Mouse (Mus musculus) kidney, embryonic 16.5 days (tissue): Measurements from ENCODE around the gene Rasgrf1. TPM values are rescaled to one million over a fixed set of nuclear protein-coding genes. Genes with fewer than 3 reads are reported as not detected.

ENCODE experiments used
- ATAC-seq: fragments of 200-750 bp; cut with Nextera tagmentation; 2 replicates; pipeline ENCODE4 v1.8.0; 2017; ENCODE audit warnings: moderate TSS enrichment; ENCODE audit not compliant: low FRiP score, low TSS enrichment
- H3K27ac ChIP-seq: fragments of 300-500 bp; sonication (generic); 2 replicates; pipeline ENCODE4 v1.5.1; 2014; ENCODE audit warnings: low read length
- H3K27me3 ChIP-seq: fragments of 300-500 bp; sonication (generic); 2 replicates; pipeline ENCODE4 v1.6.1; 2014; ENCODE audit warnings: low read length, control low read depth, mixed read lengths; ENCODE audit not compliant: insufficient read depth
- H3K36me3 ChIP-seq: fragments of 300-500 bp; sonication (generic); 2 replicates; pipeline ENCODE4 v1.6.1; 2014; ENCODE audit warnings: low read length, control low read depth, mixed read lengths; ENCODE audit not compliant: insufficient read depth
- H3K4me1 ChIP-seq: fragments of 300-500 bp; sonication (generic); 2 replicates; pipeline ENCODE4 v1.6.1; 2014; ENCODE audit warnings: low read length, control low read depth, mixed read lengths; ENCODE audit not compliant: insufficient read depth
- H3K4me2 ChIP-seq: fragments of 300-500 bp; sonication (generic); replicated peaks from 2 replicates; pipeline ENCODE4 v1.6.1; 2014; ENCODE audit warnings: low read depth, low read length
- H3K4me3 ChIP-seq: fragments of 300-500 bp; sonication (generic); 2 replicates; pipeline ENCODE4 v1.5.1; 2014; ENCODE audit warnings: mild to moderate bottlenecking, low read length
- H3K9ac ChIP-seq: fragments of 300-500 bp; sonication (generic); replicated peaks from 2 replicates; pipeline ENCODE4 v1.6.1; 2014; ENCODE audit warnings: low read length
- H3K9me3 ChIP-seq: fragments of 300-500 bp; sonication (generic); 2 replicates; pipeline ENCODE4 v1.6.1; 2016; ENCODE audit warnings: low read length, control low read depth
- WGBS: fragments of 180-500 bp; shearing (Covaris S2); extraction: QIAGEN DNeasy Blood & Tissue Kit; methylation state at CpG from one replicate; pipeline ENCODE4 v1.1.7; 2014; 5-methylcytosine and 5-hydroxymethylcytosine counted together
- polyA plus RNA-seq: library from polyadenylated mRNA; unstranded; fragments of >200 nt; fragmentation: Nextera tagmentation; extraction: Ambion mirVana; gene quantifications from 2 replicates; pipeline ENCODE4 v1.2.1, GENCODE M21; 2015

Rasgrf1 gene
- polyA plus RNA-seq, 1 experiment from 2014 or later: 0.20 TPM

DNA sequence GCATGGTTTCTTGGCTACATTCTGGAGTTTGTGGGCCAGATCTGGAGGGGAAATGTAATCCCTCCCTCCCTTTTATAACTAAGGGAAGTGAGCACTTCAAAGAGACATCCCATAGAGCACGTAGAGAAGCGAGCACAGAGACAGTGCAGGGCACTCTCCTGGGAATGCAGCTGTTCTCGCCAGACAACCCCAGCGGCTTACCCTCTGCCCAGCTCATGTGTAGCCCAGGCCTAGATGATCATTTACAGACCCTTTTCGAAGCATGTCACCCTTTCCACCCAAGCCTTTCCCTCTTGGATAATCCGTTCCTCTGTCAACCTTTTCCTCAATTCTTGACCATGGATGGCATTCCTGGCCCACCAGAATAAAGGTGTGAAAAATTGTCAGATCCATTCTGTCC, 106.5 kb downstream of the Rasgrf1 start:
- Histone ChIP-seq H3K27me3 (no peaks in the 10 kb centered on the region), H3K9me3 (no peaks in the 10 kb centered on the region), H3K27ac (no peak overlapping the region), H3K36me3 (no peaks in the 10 kb centered on the region), H3K9ac (no peak overlapping the region), H3K4me3 (no peak overlapping the region), H3K4me1 (no peaks in the 10 kb centered on the region), H3K4me2 (no peak overlapping the region)
- WGBS: 77% methylated on average over 6 of the region's 6 CpGs
- peak; percentile 64; the same call in 1 of the 2 replicates for ATAC-seq

GRCm38 (mm10) chr9:90020866-90021265, 111.2 kb downstream of the Rasgrf1 start:
- H3K9me3 ChIP-seq: no peaks in the 10 kb centered on the region
- no peak overlapping the region for H3K4me3 ChIP-seq
- H3K4me1 ChIP-seq: no peaks in the 10 kb centered on the region
- H3K36me3 ChIP-seq: no peaks in the 10 kb centered on the region
- WGBS: 81% methylated on average over 6 of the region's 6 CpGs
- H3K27me3 ChIP-seq: no peaks in the 10 kb centered on the region
- no peak overlapping the region for H3K4me2 ChIP-seq
- ATAC-seq: no peak
- H3K9ac ChIP-seq: no peak overlapping the region
- no peak overlapping the region for H3K27ac ChIP-seq

DNA sequence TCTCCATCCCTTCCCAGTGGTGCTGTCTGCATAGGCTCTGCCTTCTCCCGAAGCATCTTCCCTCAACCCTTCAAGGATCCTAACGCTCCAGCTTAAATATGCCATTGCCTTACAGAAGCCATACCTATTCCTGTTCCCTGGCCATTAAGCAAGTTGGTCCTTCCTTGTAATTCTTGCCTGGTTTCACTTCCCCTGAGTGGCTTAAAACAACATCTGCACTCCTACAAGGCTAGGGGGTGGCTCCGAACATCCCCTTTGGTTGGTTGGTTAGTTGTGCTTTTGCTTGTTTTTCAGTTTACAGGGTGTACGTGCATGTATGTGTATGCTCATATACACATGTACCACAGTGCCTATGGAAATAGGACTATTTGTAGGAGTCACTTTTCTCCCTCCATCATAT, 111.7 kb downstream of the Rasgrf1 start:
- 88% methylated on average over 4 of the region's 4 CpGs for WGBS
- no peak overlapping the region for H3K4me3 ChIP-seq
- no peak overlapping the region for H3K27ac ChIP-seq
- no peak overlapping the region for H3K9ac ChIP-seq
- no peak overlapping the region for H3K4me2 ChIP-seq
- no peaks in the 10 kb centered on the region for H3K4me1 ChIP-seq
- no peaks in the 10 kb centered on the region for H3K9me3 ChIP-seq
- no peaks in the 10 kb centered on the region for H3K27me3 ChIP-seq
- no peaks in the 10 kb centered on the region for H3K36me3 ChIP-seq
- ATAC-seq: no peak

- no peak overlapping the region for H3K4me3 ChIP-seq
- H3K9ac ChIP-seq: no peak overlapping the region
- H3K27ac ChIP-seq: no peak overlapping the region
- no peaks in the 10 kb centered on the region for H3K36me3 ChIP-seq
- 89% methylated on average over 6 of the region's 6 CpGs for WGBS
- ATAC-seq: no peak
- H3K9me3 ChIP-seq: no peaks in the 10 kb centered on the region
- no peaks in the 10 kb centered on the region for H3K27me3 ChIP-seq
- no peaks in the 10 kb centered on the region for H3K4me1 ChIP-seq
- H3K4me2 ChIP-seq: no peak overlapping the region
These were observed 118.0 kb downstream of the Rasgrf1 start for GRCm38 (mm10) chr9:90027709-90028108.

DNA sequence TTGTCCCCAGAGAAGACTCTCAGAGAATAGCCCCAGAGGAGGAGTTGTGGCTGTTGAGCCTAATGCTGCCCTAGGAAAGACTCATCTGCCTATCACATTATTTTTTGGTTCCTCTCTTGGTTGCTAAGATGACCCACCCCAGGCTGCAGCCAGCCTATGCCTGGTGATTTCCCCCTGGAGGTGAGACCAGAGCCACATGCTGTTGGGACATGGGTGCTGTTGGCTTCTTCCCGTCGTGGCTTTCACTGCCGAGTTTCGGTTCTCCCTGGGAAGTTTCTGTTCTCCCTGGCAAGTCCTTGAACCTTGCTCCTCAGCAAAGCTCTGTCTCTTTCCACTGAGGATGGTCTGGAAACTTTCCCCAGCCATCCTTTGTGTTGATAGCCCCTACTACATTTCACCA, 124.2 kb downstream of the Rasgrf1 start:
- WGBS: 90% methylated on average over 4 of the region's 4 CpGs
- Histone ChIP-seq H3K27ac (no peak overlapping the region), H3K9ac (no peak overlapping the region), H3K36me3 (no peaks in the 10 kb centered on the region), H3K9me3 (no peaks in the 10 kb centered on the region), H3K4me2 (no peak overlapping the region), H3K4me3 (no peak overlapping the region), H3K27me3 (no peaks in the 10 kb centered on the region), H3K4me1 (no peaks in the 10 kb centered on the region)
- no peak for ATAC-seq

GRCm38 (mm10) chr9:90035168-90035567, 125.5 kb downstream of the Rasgrf1 start:
- Histone ChIP-seq H3K9ac (no peak overlapping the region), H3K27me3 (no peaks in the 10 kb centered on the region), H3K9me3 (no peaks in the 10 kb centered on the region), H3K27ac (no peak overlapping the region), H3K4me2 (no peak overlapping the region), H3K36me3 (no peaks in the 10 kb centered on the region), H3K4me3 (no peak overlapping the region), H3K4me1 (no peaks in the 10 kb centered on the region)
- no peak for ATAC-seq
- WGBS: 81% methylated on average over 2 of the region's 2 CpGs

DNA sequence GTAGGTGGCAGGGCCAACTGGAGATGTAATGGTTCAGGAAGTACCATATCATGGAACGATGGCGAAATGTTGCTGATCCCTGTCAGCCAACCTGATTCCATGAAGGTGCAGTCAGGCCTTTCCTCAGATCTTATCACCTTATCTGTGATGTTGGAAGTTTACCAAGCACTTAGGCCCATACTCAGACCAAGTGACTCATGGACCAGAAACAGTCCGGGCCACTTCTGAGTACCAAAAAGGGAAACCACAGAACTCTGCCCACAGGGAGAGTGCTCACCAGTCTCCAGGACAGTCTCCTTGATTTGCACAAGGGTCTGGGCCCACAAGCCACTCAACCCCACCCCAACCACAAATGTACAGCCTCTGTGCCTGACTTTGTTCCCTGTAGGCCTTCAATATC, 126.1 kb downstream of the Rasgrf1 start:
- 76% methylated on average over 3 of the region's 3 CpGs for WGBS
- no peak overlapping the region for H3K4me2 ChIP-seq
- ATAC-seq: no peak
- H3K36me3 ChIP-seq: no peaks in the 10 kb centered on the region
- H3K27me3 ChIP-seq: no peaks in the 10 kb centered on the region
- no peak overlapping the region for H3K27ac ChIP-seq
- H3K4me3 ChIP-seq: no peak overlapping the region
- H3K9ac ChIP-seq: no peak overlapping the region
- no peaks in the 10 kb centered on the region for H3K9me3 ChIP-seq
- H3K4me1 ChIP-seq: no peaks in the 10 kb centered on the region

GRCm38 (mm10) chr9:90036313-90036712, 126.6 kb downstream of the Rasgrf1 start:
- no peak for ATAC-seq
- Histone ChIP-seq H3K4me1 (no peaks in the 10 kb centered on the region), H3K4me3 (no peak overlapping the region), H3K27me3 (no peaks in the 10 kb centered on the region), H3K9me3 (no peaks in the 10 kb centered on the region), H3K36me3 (no peaks in the 10 kb centered on the region), H3K9ac (no peak overlapping the region), H3K4me2 (no peak overlapping the region), H3K27ac (no peak overlapping the region)
- 65% methylated on average over 4 of the region's 4 CpGs for WGBS

- no peaks in the 10 kb centered on the region for H3K27me3 ChIP-seq
- no peak overlapping the region for H3K4me3 ChIP-seq
- no peaks in the 10 kb centered on the region for H3K9me3 ChIP-seq
- no peak overlapping the region for H3K9ac ChIP-seq
- no peak for ATAC-seq
- H3K4me2 ChIP-seq: no peak overlapping the region
- WGBS: 80% methylated on average over 4 of the region's 4 CpGs
- no peaks in the 10 kb centered on the region for H3K36me3 ChIP-seq
- no peaks in the 10 kb centered on the region for H3K4me1 ChIP-seq
- H3K27ac ChIP-seq: no peak overlapping the region
These were observed 128.8 kb downstream of the Rasgrf1 start for GRCm38 (mm10) chr9:90038535-90038934.

DNA sequence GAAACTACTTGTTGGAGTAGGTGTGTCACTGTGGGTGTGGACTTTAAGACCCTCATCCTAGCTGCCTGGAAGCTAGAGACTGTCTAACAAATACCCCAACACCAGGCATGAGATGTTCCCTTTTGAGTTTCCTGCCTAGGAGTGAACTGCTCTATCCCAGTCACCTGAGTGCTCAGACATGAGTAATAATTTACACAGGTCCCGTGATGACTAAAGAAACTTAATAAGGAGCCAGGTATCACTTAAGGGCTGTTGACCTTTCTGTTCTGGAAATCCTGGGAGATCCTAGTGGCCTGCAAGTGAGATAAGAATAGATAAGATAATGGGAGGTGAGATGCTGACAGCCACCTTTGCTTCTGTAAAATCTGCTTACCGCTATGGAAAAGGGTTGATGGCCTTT, 131.2 kb downstream of the Rasgrf1 start:
- WGBS: 77% methylated on average over 2 of the region's 2 CpGs
- Histone ChIP-seq H3K36me3 (no peaks in the 10 kb centered on the region), H3K4me1 (no peaks in the 10 kb centered on the region), H3K27ac (no peak overlapping the region), H3K4me2 (no peak overlapping the region), H3K9ac (no peak overlapping the region), H3K9me3 (peaks cover 4% of the 10 kb centered on the region), H3K4me3 (no peak overlapping the region), H3K27me3 (no peaks in the 10 kb centered on the region)
- ATAC-seq: no peak

DNA sequence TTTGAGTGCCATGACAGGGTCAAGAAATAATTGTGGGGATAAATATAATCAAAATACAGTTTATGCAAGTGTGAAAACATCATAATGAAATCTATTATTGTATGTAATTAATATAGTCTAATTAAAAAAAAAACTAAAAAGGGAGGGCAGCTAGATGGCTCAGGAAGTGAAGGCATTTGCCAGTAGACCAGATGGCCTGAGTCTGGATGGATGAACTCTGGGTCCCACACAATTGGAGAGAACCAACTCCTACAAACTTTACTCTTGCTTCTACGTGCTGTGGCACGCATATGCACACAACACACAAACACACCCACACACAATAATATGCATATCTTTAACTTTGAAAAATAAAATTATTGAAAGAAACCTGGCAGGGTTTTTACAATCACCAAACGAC, 131.8 kb downstream of the Rasgrf1 start:
- H3K9ac ChIP-seq: no peak overlapping the region
- H3K4me1 ChIP-seq: no peaks in the 10 kb centered on the region
- no peak overlapping the region for H3K4me2 ChIP-seq
- no peaks in the 10 kb centered on the region for H3K27me3 ChIP-seq
- H3K27ac ChIP-seq: no peak overlapping the region
- no peaks in the 10 kb centered on the region for H3K36me3 ChIP-seq
- WGBS: 92% methylated on average over 3 of the region's 3 CpGs
- H3K4me3 ChIP-seq: no peak overlapping the region
- no peak for ATAC-seq
- H3K9me3 ChIP-seq: peaks cover 10% of the 10 kb centered on the region
